Mouse (Mus musculus): ENCODE data around the gene Ahsg. TPM values are rescaled to one million over a fixed set of nuclear protein-coding genes. Genes with fewer than 3 reads are reported as not detected.

The Ahsg gene
- polyA plus RNA-seq, 1 experiment from 2014 or later: 1.6 TPM

GRCm38 (mm10) chr16:22896618-22897017, 5.5 kb downstream of the Ahsg start:
- 59% methylated on average over 2 of the region's 2 CpGs for WGBS
- TF ChIP-seq CTCF (IDR thresholded peaks at IDR 0.05; ENCODE audit: low read depth): no peak

DNA sequence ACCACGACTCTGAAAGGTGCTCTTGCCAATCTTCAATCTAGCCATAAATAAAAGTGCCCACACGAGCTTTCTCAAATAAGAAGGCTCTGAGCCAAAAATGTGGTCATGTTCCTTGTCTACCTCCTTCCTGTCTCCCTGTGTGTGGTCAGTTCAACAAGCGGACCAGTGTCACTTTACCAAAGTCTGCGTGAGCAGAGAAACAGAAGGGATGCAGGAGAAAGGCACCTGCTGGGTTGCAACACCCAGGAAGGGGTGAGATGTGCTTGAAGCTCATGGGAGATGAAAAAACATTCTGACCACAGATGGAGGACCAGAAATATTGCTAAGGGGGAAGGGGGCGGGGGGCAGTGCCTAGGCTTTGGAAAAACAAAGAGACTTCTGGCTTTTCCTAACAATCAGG, 8.3 kb downstream of the Ahsg start:
- no peak overlapping the region for H3K4me3 ChIP-seq (ENCODE audit: low read depth, low read length)
- no peak for ATAC-seq
- H3K4me2 ChIP-seq (replicated peaks; ENCODE audit: low read depth): no peak overlapping the region
- TF ChIP-seq CTCF (IDR thresholded peaks at IDR 0.05; ENCODE audit: low read depth): no peak
- H3K36me3 ChIP-seq (ENCODE audit: control insufficient read depth, insufficient read depth): no peaks in the 10 kb centered on the region
- no peaks in the 10 kb centered on the region for H3K4me1 ChIP-seq (replicated peaks; ENCODE audit: control insufficient read depth, insufficient read depth, low read length)
- no peaks in the 10 kb centered on the region for H3K9me3 ChIP-seq (ENCODE audit: control insufficient read depth)
- no peak overlapping the region for H3K27ac ChIP-seq (ENCODE audit: low read depth, low read length)
- 52% methylated on average over 5 of the region's 5 CpGs for WGBS
- H3K9ac ChIP-seq (ENCODE audit: low read depth, low read length): no peak overlapping the region
- no peaks in the 10 kb centered on the region for H3K27me3 ChIP-seq (replicated peaks; ENCODE audit: control insufficient read depth, insufficient read depth, low read length)

More at GRCm38 (mm10) chr16:22896618-22897017, 5.5 kb downstream of the Ahsg start:
- Histone ChIP-seq H3K9ac (ENCODE audit: low read depth, low read length) (no peak overlapping the region), H3K9me3 (ENCODE audit: control insufficient read depth) (no peaks in the 10 kb centered on the region), H3K27ac (ENCODE audit: low read depth, low read length) (no peak overlapping the region), H3K4me2 (replicated peaks; ENCODE audit: low read depth) (no peak overlapping the region), H3K36me3 (ENCODE audit: control insufficient read depth, insufficient read depth) (no peaks in the 10 kb centered on the region), H3K27me3 (replicated peaks; ENCODE audit: control insufficient read depth, insufficient read depth, low read length) (no peaks in the 10 kb centered on the region), H3K4me1 (replicated peaks; ENCODE audit: control insufficient read depth, insufficient read depth, low read length) (no peaks in the 10 kb centered on the region), H3K4me3 (ENCODE audit: low read depth, low read length) (no peak overlapping the region)
- no peak for ATAC-seq

GRCm38 (mm10) chr16:22899866-22900570, 8.9 kb downstream of the Ahsg start:
- ATAC-seq: no peak
- WGBS: 64% methylated on average over 10 of the region's 10 CpGs
- no peak overlapping the region for H3K4me3 ChIP-seq (ENCODE audit: low read depth, low read length)

DNA sequence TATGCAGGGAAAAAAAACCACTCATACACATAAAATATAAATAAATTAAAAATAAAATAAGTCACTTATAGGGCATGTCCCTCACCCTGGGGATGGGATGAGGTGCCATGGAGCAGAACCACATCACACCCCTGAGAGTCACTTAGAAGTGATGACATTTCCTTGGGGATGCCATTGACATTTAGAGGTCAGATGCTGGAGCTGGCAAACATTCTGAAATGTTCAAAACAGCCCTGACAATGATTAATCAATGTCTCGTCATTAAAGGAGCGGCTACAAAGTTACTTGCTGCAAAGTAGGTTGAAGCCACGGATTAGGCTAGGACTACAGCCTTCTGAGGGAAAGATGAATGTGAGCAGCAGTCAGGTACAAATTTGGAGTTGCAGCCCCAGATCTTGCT, 10.2 kb downstream of the Ahsg start:
- WGBS: 51% methylated on average over 3 of the region's 3 CpGs
- H3K4me3 ChIP-seq (ENCODE audit: low read depth, low read length): no peak overlapping the region
- no peaks in the 10 kb centered on the region for H3K9me3 ChIP-seq (ENCODE audit: control insufficient read depth)
- no peaks in the 10 kb centered on the region for H3K36me3 ChIP-seq (ENCODE audit: control insufficient read depth, insufficient read depth)
- ATAC-seq: no peak
- no peaks in the 10 kb centered on the region for H3K27me3 ChIP-seq (replicated peaks; ENCODE audit: control insufficient read depth, insufficient read depth, low read length)
- H3K4me2 ChIP-seq (replicated peaks; ENCODE audit: low read depth): no peak overlapping the region
- H3K27ac ChIP-seq (ENCODE audit: low read depth, low read length): no peak overlapping the region
- TF ChIP-seq CTCF (IDR thresholded peaks at IDR 0.05; ENCODE audit: low read depth): no peak
- no peaks in the 10 kb centered on the region for H3K4me1 ChIP-seq (replicated peaks; ENCODE audit: control insufficient read depth, insufficient read depth, low read length)
- no peak overlapping the region for H3K9ac ChIP-seq (ENCODE audit: low read depth, low read length)

More at GRCm38 (mm10) chr16:22899866-22900570, 8.9 kb downstream of the Ahsg start:
- H3K9ac ChIP-seq (ENCODE audit: low read depth, low read length): no peak overlapping the region
- H3K27me3 ChIP-seq (replicated peaks; ENCODE audit: control insufficient read depth, insufficient read depth, low read length): no peaks in the 10 kb centered on the region
- H3K27ac ChIP-seq (ENCODE audit: low read depth, low read length): no peak overlapping the region
- no peak for TF ChIP-seq CTCF (IDR thresholded peaks at IDR 0.05; ENCODE audit: low read depth)
- no peaks in the 10 kb centered on the region for H3K9me3 ChIP-seq (ENCODE audit: control insufficient read depth)
- H3K4me1 ChIP-seq (replicated peaks; ENCODE audit: control insufficient read depth, insufficient read depth, low read length): no peaks in the 10 kb centered on the region
- no peak overlapping the region for H3K4me2 ChIP-seq (replicated peaks; ENCODE audit: low read depth)
- H3K36me3 ChIP-seq (ENCODE audit: control insufficient read depth, insufficient read depth): no peaks in the 10 kb centered on the region

DNA sequence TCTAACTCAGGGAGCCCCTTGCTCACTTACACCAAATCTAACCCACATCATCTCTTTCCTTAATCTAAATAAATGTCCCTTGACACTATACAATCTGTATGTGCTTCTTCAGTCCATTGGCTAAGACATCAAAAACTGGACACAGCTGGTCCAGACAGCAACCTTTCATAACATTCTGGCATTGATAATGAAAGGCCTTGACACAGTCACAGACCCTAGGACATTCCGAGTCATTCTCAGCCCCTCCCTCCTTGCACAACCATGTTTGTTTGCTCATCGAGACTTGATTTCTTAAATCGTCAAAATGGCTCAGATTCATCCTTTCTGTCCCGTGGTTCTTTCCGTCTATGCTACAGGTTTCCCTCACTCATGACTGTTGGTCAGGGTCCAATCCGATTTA, 18.2 kb downstream of the Ahsg start:
- Histone ChIP-seq H3K4me2 (replicated peaks; ENCODE audit: low read depth) (no peak overlapping the region), H3K9ac (ENCODE audit: low read depth, low read length) (no peak overlapping the region), H3K36me3 (ENCODE audit: control insufficient read depth, insufficient read depth) (no peaks in the 10 kb centered on the region), H3K27me3 (replicated peaks; ENCODE audit: control insufficient read depth, insufficient read depth, low read length) (no peaks in the 10 kb centered on the region), H3K9me3 (ENCODE audit: control insufficient read depth) (no peaks in the 10 kb centered on the region), H3K27ac (ENCODE audit: low read depth, low read length) (no peak overlapping the region), H3K4me3 (ENCODE audit: low read depth, low read length) (no peak overlapping the region), H3K4me1 (replicated peaks; ENCODE audit: control insufficient read depth, insufficient read depth, low read length) (no peaks in the 10 kb centered on the region)
- no peak for TF ChIP-seq CTCF (IDR thresholded peaks at IDR 0.05; ENCODE audit: low read depth)
- no peak for ATAC-seq
- 86% methylated on average over 6 of the region's 6 CpGs for WGBS

- no peaks in the 10 kb centered on the region for H3K9me3 ChIP-seq (ENCODE audit: control insufficient read depth)
- no peak overlapping the region for H3K27ac ChIP-seq (ENCODE audit: low read depth, low read length)
- no peak for ATAC-seq
- H3K9ac ChIP-seq (ENCODE audit: low read depth, low read length): no peak overlapping the region
- no peaks in the 10 kb centered on the region for H3K36me3 ChIP-seq (ENCODE audit: control insufficient read depth, insufficient read depth)
- H3K4me1 ChIP-seq (replicated peaks; ENCODE audit: control insufficient read depth, insufficient read depth, low read length): no peaks in the 10 kb centered on the region
- WGBS: 81% methylated on average over 3 of the region's 3 CpGs
- no peak for TF ChIP-seq CTCF (IDR thresholded peaks at IDR 0.05; ENCODE audit: low read depth)
- no peak overlapping the region for H3K4me3 ChIP-seq (ENCODE audit: low read depth, low read length)
- no peak overlapping the region for H3K4me2 ChIP-seq (replicated peaks; ENCODE audit: low read depth)
- no peaks in the 10 kb centered on the region for H3K27me3 ChIP-seq (replicated peaks; ENCODE audit: control insufficient read depth, insufficient read depth, low read length)
Observed at GRCm38 (mm10) chr16:22911986-22912385, 20.9 kb downstream of the Ahsg start.

Measured in intestine, postnatal 0 days (tissue).